Mouse (Mus musculus): Measurements from ENCODE around the gene Dusp7. TPM values are rescaled to one million over a fixed set of nuclear protein-coding genes. Genes with fewer than 3 reads are reported as not detected.

The Dusp7 gene
- total and polyA plus RNA-seq, 3 experiments: 5.5 to 12.2 TPM; not detected in 1

- TF ChIP-seq ZNF384 (IDR thresholded peaks at IDR 0.05; ENCODE audit: low read depth, low read length): no peak
- no peak for TF ChIP-seq MYC (IDR thresholded peaks at IDR 0.05; ENCODE audit: low read depth, low read length)
- no peak for TF ChIP-seq USF1 (IDR thresholded peaks at IDR 0.05; ENCODE audit: low read depth, low read length)
- no peak for TF ChIP-seq RAD21 (IDR thresholded peaks at IDR 0.05; ENCODE audit: low read depth, low read length)
- no peak for TF ChIP-seq SIN3A (IDR thresholded peaks at IDR 0.05; ENCODE audit: low read length)
- no peak for TF ChIP-seq ELF1 (IDR thresholded peaks at IDR 0.05; ENCODE audit: low read depth, low read length)
- TF ChIP-seq TAL1 (IDR thresholded peaks at IDR 0.05; ENCODE audit: low read length): no peak
- TF ChIP-seq KAT2A (conservative IDR thresholded peaks at IDR 0.05; ENCODE audit: low read depth, low read length): no peak
- TF ChIP-seq BHLHE40 (IDR thresholded peaks at IDR 0.05; ENCODE audit: borderline replicate concordance, low read depth, low read length): no peak
- no peak for TF ChIP-seq TBP (IDR thresholded peaks at IDR 0.05; ENCODE audit: low read depth, low read length)
- TF ChIP-seq ZMIZ1 (IDR thresholded peaks at IDR 0.05; ENCODE audit: low read depth, low read length): no peak
- no peak for TF ChIP-seq ETS1 (IDR thresholded peaks at IDR 0.05; ENCODE audit: low read depth, low read length)
- TF ChIP-seq POLR2AphosphoS5 (IDR thresholded peaks at IDR 0.05; ENCODE audit: borderline replicate concordance, low read depth, low read length): no peak
- TF ChIP-seq ZC3H11A (IDR thresholded peaks at IDR 0.05; ENCODE audit: low read depth, low read length): no peak
- no peak for TF ChIP-seq HCFC1 (IDR thresholded peaks at IDR 0.05; ENCODE audit: low read depth, low read length)
- H3K9me3 ChIP-seq (replicated peaks; ENCODE audit: insufficient read depth, low read length): no peaks in the 10 kb centered on the region
- H3K36me3 ChIP-seq (ENCODE audit: control insufficient read depth in 1 of 2, insufficient read depth in 2 of 2, low read length in 2 of 2): peaks cover 0 to 6% of the 10 kb centered on the region in 2 experiments; a peak in 2 of 4 replicates
- H3K4me1 ChIP-seq (ENCODE audit: control insufficient read depth in 1 of 2, insufficient read depth in 2 of 2, low read length in 2 of 2): peaks cover 3 to 13% of the 10 kb centered on the region in 2 experiments; a peak in 3 of 4 replicates
- H3K9ac ChIP-seq (ENCODE audit: control insufficient read depth, low read depth, low read length, poor library complexity, severe bottlenecking): no peak overlapping the region
- DNase-seq (ENCODE audit: low read depth, low spot score): no peak
- no peak overlapping the region for H3K27ac ChIP-seq (ENCODE audit: control insufficient read depth, low read depth, low read length)
- H3K27me3 ChIP-seq (ENCODE audit: control insufficient read depth in 1 of 2, insufficient read depth in 2 of 2, low read length in 2 of 2): peaks cover 0 to 2% of the 10 kb centered on the region in 2 experiments; a peak in 3 of 4 replicates
- H3K79me2 ChIP-seq (ENCODE audit: control insufficient read depth, insufficient read depth, low read length, poor library complexity): no peaks in the 10 kb centered on the region
- H3K4me3 ChIP-seq (ENCODE audit: control insufficient read depth in 1 of 2, insufficient read depth in 1 of 2, low read depth in 2 of 2, low read length in 2 of 2): no peak overlapping the region
These were observed 25.1 kb downstream of the Dusp7 start for GRCm38 (mm10) chr9:106393548-106393947.

GRCm38 (mm10) chr9:106394649-106395602, 26.5 kb downstream of the Dusp7 start:
- Histone ChIP-seq H3K27ac (ENCODE audit: control insufficient read depth, low read depth, low read length) (no peak overlapping the region), H3K9me3 (replicated peaks; ENCODE audit: insufficient read depth, low read length) (no peaks in the 10 kb centered on the region), H3K9ac (ENCODE audit: control insufficient read depth, low read depth, low read length, poor library complexity, severe bottlenecking) (no peak overlapping the region), H3K27me3 (ENCODE audit: control insufficient read depth in 1 of 2, insufficient read depth in 2 of 2, low read length in 2 of 2) (peaks cover 0 to 2% of the 10 kb centered on the region in 2 experiments; a peak in 3 of 4 replicates), H3K36me3 (ENCODE audit: control insufficient read depth in 1 of 2, insufficient read depth in 2 of 2, low read length in 2 of 2) (peaks cover 0 to 6% of the 10 kb centered on the region in 2 experiments; a peak in 2 of 4 replicates), H3K79me2 (ENCODE audit: control insufficient read depth, insufficient read depth, low read length, poor library complexity) (no peaks in the 10 kb centered on the region), H3K4me1 (ENCODE audit: control insufficient read depth in 1 of 2, insufficient read depth in 2 of 2, low read length in 2 of 2) (peaks cover 3 to 17% of the 10 kb centered on the region in 2 experiments; a peak in 3 of 4 replicates), H3K4me3 (ENCODE audit: control insufficient read depth in 1 of 2, insufficient read depth in 1 of 2, low read depth in 2 of 2, low read length in 2 of 2) (no peak overlapping the region)
- no peak for TF ChIP-seq SIN3A (IDR thresholded peaks at IDR 0.05; ENCODE audit: low read length)
- TF ChIP-seq EP300 (IDR thresholded peaks at IDR 0.05; ENCODE audit: low read depth in 1 of 2, low read length in 2 of 2): no peak
- TF ChIP-seq RAD21 (IDR thresholded peaks at IDR 0.05; ENCODE audit: low read depth, low read length): no peak
- no peak for TF ChIP-seq MYB (IDR thresholded peaks at IDR 0.05; ENCODE audit: low read depth, low read length)
- no peak for TF ChIP-seq MAFK (IDR thresholded peaks at IDR 0.05; ENCODE audit: borderline replicate concordance, low read depth, low read length)
- no peak for TF ChIP-seq CHD1 (IDR thresholded peaks at IDR 0.05; ENCODE audit: low read depth, low read length)
- TF ChIP-seq ELF1 (IDR thresholded peaks at IDR 0.05; ENCODE audit: low read depth, low read length): no peak
- no peak for TF ChIP-seq ZC3H11A (IDR thresholded peaks at IDR 0.05; ENCODE audit: low read depth, low read length)
- no peak for TF ChIP-seq POLR2AphosphoS2 (IDR thresholded peaks at IDR 0.05; ENCODE audit: low read length)
- TF ChIP-seq JUND (IDR thresholded peaks at IDR 0.05; ENCODE audit: low read depth, low read length): no peak
- no peak for TF ChIP-seq POLR2AphosphoS5 (IDR thresholded peaks at IDR 0.05; ENCODE audit: borderline replicate concordance, low read depth, low read length)
- TF ChIP-seq KAT2A (conservative IDR thresholded peaks at IDR 0.05; ENCODE audit: low read depth, low read length): no peak
- TF ChIP-seq E2F4 (IDR thresholded peaks at IDR 0.05; ENCODE audit: borderline replicate concordance, low read depth, low read length): no peak
- no peak for TF ChIP-seq HCFC1 (IDR thresholded peaks at IDR 0.05; ENCODE audit: low read depth, low read length)
- TF ChIP-seq UBTF (IDR thresholded peaks at IDR 0.05; ENCODE audit: borderline replicate concordance, insufficient read depth, low read depth, low read length): no peak
- TF ChIP-seq MAX (IDR thresholded peaks at IDR 0.05; ENCODE audit: low read length): no peak
- no peak for TF ChIP-seq TCF12 (IDR thresholded peaks at IDR 0.05; ENCODE audit: low read depth, low read length)
- TF ChIP-seq MAZ (IDR thresholded peaks at IDR 0.05; ENCODE audit: low read depth, low read length): no peak
- DNase-seq (ENCODE audit: low read depth, low spot score): no peak
